Mouse (Mus musculus): ENCODE data around the gene Jade2.
"Not testable (repeated sequence)": the region's sequence is repeated elsewhere in the genome, so short reads cannot be mapped to it uniquely, and the experiment has no call there.

Gene Jade2

DNA sequence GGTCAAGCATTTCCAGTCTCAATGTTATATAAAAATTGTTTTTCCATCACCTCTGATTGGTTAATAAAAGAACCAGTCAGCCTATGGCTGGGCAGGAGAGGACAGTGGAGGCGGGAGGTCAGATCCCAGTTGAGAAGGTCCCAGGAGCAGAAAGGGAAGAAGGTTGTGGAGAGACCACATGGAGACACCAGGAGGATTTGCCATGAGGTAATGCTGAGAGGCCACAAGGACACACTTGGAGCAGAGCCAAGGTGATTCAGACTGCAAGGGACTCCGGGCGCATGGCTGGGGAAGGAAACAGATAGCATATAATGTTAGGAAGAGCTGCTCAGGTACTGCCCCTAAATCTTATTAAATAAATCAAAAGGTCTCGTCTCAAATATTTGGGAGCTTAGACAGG is 61.2 kb downstream of the Jade2 start:
- DNase-seq (ENCODE audit: low read depth, low spot score) = no peak

DNA sequence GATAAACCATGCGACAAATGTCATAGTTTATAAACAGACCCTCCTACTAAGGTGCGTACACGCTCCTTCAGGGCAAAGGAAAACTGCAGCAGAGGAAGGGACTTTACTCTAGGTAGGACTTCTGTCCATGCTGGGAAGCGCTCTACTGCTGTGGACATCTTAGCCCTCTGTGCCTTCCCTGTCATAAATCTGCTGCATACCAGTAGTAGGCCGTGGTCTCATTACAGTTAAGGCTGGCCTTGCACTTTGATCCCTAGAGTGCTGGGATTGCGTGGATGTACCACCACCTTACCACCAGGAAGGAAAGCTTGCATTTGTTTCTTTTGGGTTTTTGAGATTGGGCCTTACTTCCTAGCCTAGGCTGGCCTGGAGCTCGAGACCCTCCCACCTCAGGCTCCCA is 66.8 kb downstream of the Jade2 start:
- no peak for DNase-seq (ENCODE audit: low read depth, low spot score)

DNA sequence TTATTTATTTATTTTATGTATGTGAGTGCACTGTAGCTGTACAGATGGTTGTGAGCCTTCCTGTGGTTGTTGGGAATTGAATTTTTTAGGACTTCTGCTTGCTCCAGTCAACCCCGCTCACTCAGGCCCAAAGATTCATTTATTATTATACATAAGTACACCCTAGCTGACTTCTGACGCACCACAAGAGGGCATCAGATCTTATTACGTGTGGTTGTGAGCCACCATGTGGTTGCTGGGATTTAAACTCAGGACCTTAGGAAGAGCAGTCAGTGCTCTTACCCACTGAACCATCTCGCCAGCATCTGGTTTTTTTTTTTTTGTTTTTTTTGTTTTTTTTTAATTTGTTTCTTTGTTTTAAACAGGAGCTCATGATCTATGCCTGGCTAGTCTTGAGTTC is 67.7 kb downstream of the Jade2 start:
- DNase-seq (ENCODE audit: low read depth, low spot score) = not testable (repeated sequence)

DNA sequence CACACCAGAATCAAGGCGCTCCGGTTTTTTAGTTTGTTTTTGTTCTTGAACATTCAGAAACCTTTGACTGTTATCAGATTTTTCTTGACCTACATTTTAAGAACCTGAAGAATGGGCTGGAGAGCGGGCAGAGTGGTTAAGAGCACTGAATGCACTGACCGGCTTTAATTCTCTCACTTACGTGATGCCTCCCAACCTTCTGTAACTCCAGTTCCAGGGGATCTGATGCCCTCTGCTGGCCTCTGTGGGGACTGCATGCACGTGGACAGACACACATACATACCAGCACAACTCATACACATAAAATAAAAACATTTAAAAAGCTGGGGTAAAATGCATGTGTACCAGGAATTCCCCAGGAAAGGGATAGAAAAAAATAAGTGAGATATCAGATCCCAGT is 71.5 kb downstream of the Jade2 start:
- DNase-seq (ENCODE audit: low read depth, low spot score) = no peak

DNA sequence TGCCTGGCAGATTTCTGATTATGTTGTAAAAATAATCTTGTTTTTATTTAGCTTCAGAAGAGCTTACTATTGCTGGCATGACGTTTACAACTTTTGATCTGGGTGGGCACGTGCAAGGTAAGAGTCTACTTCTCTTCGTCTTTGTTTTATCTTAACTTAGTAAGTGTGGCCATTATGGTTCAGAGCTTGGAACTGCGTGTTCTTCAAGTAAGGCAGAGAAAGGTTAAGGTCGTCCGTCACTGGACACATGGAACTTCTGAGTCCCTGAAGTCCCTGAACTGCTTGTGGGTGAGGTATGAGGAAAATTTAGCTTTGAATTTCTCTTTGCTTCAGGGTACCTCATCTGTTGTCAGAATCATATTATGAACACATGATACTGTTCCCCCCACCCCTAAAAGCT is 74.7 kb downstream of the Jade2 start:
- DNase-seq (ENCODE audit: low read depth, low spot score) = no peak

DNA sequence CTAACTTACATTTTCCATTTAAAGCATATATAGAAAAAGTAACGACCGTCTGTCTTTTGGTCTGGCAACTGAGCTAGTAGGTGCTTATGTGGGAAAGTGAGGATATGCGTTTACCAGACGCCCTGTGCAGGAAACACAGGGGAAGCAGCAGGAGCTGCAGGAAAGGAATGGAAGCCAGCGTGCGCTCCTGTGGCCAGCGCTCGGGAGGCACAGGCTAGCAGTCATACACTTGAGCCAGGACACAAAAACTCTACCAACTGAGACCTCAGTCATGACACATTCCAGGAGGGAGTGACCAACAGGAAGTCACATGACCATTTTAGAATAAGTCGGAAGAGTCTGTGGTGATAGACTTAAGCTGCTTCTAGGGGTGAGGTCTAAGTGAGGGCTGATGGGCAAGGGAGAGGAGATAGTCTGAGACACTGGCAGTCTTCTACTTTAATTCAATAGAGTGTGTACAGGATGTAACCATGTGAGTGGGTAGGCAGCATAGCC is 76.6 kb downstream of the Jade2 start:
- no peak for DNase-seq (ENCODE audit: low read depth, low spot score)

DNA sequence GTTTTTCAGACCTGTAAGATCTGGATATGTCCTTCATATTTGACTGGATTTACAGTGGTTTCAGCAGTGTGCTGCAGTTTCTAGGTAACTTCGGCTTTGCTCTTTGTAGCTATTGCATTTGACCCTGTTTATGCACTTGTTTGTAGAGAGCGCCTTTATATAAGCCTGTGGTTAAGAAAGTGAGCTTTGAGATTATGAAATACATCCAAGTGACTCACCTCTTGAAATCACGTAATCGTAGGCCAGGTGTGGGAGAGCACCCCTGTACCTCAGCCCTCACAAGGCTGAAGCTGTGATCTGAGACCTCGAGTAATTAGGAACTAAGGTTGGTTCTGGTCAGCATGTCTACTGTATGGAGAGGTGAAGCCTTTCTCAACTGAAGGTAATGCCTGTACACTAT is 80.0 kb downstream of the Jade2 start:
- no peak for DNase-seq (ENCODE audit: low read depth, low spot score)

DNA sequence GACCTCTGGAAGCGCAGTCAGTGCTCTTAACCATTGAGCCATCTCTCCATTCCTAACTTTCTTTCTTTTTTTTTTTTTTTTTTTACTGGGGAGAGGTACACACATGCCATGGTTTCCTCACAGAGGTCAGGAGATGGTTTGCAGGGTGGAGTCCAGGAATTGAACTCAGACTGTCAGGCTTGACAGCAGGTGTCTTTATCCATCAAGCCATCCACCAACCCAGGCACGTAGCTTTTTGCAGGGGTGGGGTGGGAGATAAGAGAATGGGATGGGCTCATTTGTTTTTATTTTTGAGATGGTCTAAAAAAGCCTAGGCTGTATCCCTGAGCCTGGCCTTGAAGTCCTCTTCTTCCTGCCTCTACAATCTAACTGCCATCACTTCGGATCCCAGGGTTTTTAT is 81.9 kb downstream of the Jade2 start:
- DNase-seq (ENCODE audit: low read depth, low spot score) = no peak

DNA sequence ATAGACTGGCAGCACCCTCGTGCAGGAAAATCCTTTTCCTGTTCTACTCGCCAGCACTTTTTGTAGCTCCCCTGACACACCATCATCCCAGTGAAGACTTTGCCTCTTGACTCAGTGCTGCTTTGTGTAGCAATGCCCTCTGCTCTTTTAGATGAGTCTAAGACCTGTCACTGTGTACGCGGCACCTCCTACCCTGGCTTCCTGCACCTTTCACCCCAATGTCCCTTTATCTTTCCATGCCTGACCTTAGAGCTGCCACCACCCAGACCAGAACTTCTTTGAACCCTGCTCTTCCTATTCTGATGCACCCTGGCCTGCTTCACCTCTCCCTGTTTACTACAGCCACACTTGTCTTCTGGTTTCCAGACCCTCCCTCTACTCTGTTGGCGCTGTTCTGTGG is 89.2 kb downstream of the Jade2 start:
- no peak for DNase-seq (ENCODE audit: low read depth, low spot score)

DNA sequence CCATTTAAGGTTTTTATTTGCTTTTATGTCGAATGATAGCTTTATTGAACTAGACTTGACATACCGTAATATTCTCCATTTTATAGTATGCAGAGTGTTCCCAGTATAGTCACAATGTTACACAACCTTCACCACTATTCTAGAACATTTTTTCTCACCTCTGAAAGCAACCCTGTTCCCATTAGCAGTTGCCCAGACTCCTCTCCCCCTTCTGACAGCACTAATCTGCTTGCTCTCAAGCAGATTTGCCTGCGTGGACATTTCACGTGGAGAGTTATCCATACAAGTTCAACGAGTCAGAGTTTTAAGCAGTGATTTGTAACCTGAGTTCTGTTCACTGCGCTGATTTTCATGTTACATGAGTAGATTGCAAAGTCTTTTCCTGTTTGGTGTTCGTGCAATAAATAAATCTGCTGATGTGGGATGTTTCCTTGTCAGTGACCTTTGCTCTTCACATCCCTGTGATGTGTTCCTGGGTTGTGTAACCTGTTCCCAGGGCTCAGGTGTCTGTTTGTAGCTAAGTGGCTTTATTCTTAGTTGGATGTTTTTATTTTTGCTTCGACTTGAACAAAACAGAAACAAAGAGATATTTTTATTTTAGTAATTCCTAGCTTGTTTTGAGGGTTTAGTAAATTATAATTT is 89.8 kb downstream of the Jade2 start:
- DNase-seq (ENCODE audit: low read depth, low spot score) = no peak

DNA sequence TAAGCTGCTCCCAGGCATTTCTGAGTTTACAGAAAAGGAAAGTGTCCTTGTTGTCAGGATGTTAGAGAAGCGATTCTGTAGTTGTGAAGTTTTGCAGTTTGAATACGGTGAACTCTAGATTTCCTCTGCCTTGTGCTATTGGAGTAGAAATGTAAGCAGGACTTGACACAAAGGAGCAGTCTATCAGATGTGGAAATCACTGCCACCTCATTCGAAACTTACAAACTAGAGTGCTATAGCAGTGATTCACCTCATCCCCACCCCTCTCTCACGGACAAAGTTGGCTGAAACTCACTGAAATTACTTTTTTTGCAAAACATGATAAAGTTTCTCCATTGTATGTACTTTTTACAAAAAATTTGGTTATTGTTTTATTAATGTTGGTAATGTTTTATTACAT is 92.6 kb downstream of the Jade2 start:
- no peak for DNase-seq (ENCODE audit: low read depth, low spot score)

DNA sequence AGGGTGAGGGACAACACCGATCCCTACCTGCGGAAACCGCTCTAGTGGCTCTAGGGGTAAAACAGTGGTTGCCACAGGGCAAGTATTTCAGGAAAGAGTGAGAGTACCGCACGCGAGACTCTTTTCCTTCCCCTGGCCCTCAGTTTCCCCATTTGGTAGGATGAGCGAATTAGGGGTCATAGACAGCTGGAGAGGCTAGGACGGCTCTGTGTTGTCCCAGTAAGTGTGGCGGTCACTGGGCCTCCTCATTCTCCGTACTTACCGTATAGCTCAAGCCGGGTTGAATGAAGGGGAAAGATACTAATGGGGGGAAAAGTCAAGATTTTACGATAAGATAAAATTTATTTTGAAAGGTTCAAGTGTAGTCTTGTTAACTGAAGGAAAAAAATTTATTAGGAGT is 93.5 kb downstream of the Jade2 start:
- DNase-seq (ENCODE audit: low read depth, low spot score) = no peak
